Mouse (Mus musculus): Measurements from ENCODE around the gene Mtf1. TPM values are rescaled to one million over a fixed set of nuclear protein-coding genes. Genes with fewer than 3 reads are reported as not detected.

The Mtf1 gene
- 24.5 and 35.9 TPM in 2 replicates for total RNA-seq (2017)

GRCm38 (mm10) chr4:124801552-124802308 is at the start of gene Mtf1:
Gene Mtf1 (plus strand): TSS chr4:124802104.
- peak; percentile 61 to 64 for ATAC-seq (replicated peaks in 1 of 2; ENCODE audit: insufficient read depth in 1 of 2, low FRiP score in 2 of 2, low TSS enrichment in 1 of 2, low read depth in 1 of 2, poor library complexity in 2 of 2, severe bottlenecking in 2 of 2)

DNA sequence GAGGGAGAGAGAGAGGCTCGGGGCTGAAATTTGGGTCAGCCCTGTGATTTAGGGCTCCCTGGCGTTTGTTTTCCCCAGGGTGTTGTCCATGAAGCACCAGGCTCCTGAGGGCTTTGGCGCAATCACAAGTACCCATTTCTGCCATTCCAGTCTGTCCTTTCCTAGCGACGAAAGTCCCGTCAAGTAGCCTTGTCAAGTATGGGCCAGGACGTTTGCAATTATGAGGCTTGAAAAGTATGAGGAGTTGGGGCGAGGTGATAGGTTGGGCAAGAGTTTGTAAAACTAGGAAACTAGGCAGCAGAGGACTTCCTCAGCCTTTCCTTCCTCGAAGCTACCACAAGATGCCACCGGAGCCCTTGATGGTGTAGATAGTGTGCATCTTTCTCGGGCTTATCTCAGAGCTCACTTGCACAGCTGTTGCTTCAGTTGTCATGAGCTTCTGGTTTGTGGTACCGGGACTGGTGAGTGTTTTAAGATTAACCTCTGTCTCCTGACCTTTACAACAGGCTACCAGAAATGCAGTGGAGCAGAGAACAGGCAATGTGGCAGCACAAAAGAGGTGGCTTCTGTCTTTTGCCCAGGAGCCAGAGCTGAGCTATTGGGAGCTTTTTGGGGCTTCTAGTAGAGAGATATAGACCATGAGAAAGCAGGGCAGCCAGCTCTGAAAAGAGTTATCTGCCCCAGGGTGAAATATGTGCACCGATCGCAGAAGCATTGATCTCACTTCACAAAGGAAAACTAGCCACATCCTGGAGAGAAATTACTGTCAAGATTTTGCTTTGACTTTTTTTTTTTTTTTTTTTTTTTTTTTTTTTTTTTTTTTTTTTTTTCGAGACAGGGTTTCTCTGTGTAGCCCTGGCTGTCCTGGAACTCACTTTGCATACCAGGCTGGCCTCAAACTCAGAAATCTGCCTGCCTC is 49.4 kb upstream of the Mtf1 start:
- peak; percentile 43 to 51 for ATAC-seq (replicated peaks in 1 of 2; ENCODE audit: insufficient read depth in 1 of 2, low FRiP score in 2 of 2, low TSS enrichment in 1 of 2, low read depth in 1 of 2, poor library complexity in 2 of 2, severe bottlenecking in 2 of 2)

GRCm38 (mm10) chr4:124755526-124755925 is 46.4 kb upstream of the Mtf1 start:
- ATAC-seq (replicated peaks in 1 of 2; ENCODE audit: insufficient read depth in 1 of 2, low FRiP score in 2 of 2, low TSS enrichment in 1 of 2, low read depth in 1 of 2, poor library complexity in 2 of 2, severe bottlenecking in 2 of 2): no peak

DNA sequence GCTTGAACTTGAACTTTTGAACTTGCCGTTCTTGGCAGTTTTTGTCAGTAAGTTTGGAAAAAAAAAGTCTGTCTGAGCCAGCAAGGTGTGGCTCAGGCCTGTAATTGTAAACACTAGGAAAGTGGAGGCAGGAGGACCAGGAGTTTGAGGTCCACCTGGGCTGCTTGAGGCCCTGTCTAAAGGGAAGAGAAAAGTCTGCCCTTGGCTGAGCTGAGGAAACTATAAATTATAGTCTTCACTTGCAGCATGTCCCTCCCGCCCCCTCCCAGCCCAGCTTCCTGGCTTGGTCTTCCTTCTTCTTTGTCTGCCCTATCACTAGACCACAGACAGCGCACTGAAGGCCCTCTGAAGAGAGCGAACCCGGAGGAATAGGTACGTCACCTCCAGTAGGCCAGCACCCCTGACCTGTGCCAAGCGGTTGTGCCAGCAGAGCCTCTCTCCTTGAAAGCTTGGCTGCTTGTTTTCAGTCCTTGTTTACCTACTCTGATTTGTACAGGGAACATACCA is 42.5 kb upstream of the Mtf1 start:
- peak; percentile 90 to 95 for ATAC-seq (replicated peaks in 1 of 2; ENCODE audit: insufficient read depth in 1 of 2, low FRiP score in 2 of 2, low TSS enrichment in 1 of 2, low read depth in 1 of 2, poor library complexity in 2 of 2, severe bottlenecking in 2 of 2)

GRCm38 (mm10) chr4:124761201-124761600 is 40.7 kb upstream of the Mtf1 start:
- ATAC-seq (replicated peaks in 1 of 2; ENCODE audit: insufficient read depth in 1 of 2, low FRiP score in 2 of 2, low TSS enrichment in 1 of 2, low read depth in 1 of 2, poor library complexity in 2 of 2, severe bottlenecking in 2 of 2): no peak

GRCm38 (mm10) chr4:124762858-124763452 is 38.9 kb upstream of the Mtf1 start:
- ATAC-seq (replicated peaks in 1 of 2; ENCODE audit: insufficient read depth in 1 of 2, low FRiP score in 2 of 2, low TSS enrichment in 1 of 2, low read depth in 1 of 2, poor library complexity in 2 of 2, severe bottlenecking in 2 of 2): no peak

DNA sequence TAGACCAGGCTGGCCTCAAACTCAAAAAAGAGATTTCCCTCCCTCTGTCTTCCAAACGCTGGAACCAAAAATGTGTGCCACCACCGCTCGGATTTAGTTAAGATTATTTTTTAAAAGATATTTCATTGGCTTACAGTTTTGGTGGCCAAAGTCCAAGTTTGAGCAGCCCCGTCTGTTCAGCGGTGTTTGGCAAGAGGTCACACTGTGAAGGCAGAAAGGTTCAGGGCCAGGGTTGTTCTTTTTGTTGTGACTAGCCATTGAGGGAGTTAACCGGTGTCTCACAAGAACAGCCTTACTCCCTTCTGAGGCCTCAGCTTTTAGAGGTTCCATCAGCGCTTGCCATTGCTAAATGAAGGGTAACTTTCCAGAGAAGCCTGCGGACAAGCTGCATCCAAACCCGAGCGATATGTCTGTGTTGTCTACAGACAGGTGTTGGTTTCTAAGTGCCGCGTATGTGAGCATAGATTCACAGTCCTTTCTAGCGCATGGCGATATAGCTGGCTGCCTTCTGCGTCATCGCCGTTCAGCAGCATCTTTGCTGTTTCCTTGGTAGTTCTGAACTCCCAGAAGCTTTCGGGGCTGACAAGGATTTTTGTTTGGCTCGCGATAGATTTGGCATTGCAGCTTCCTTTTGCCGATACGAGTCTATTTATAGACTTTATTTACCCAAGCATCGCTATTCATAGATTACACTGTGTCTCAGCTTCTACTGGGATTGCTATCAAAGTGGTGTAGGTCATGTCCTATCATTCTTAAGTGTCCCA is 35.9 kb upstream of the Mtf1 start:
- ATAC-seq (replicated peaks in 1 of 2; ENCODE audit: insufficient read depth in 1 of 2, low FRiP score in 2 of 2, low TSS enrichment in 1 of 2, low read depth in 1 of 2, poor library complexity in 2 of 2, severe bottlenecking in 2 of 2): no peak

GRCm38 (mm10) chr4:124766566-124766940 is 35.4 kb upstream of the Mtf1 start:
- ATAC-seq (replicated peaks in 1 of 2; ENCODE audit: insufficient read depth in 1 of 2, low FRiP score in 2 of 2, low TSS enrichment in 1 of 2, low read depth in 1 of 2, poor library complexity in 2 of 2, severe bottlenecking in 2 of 2): no peak

- 0 out of 4 replicates have a peak, but pooled peaks of 1 of the 2 experiments have one; percentile 5 for ATAC-seq (replicated peaks in 1 of 2; ENCODE audit: insufficient read depth in 1 of 2, low FRiP score in 2 of 2, low TSS enrichment in 1 of 2, low read depth in 1 of 2, poor library complexity in 2 of 2, severe bottlenecking in 2 of 2)
Observed at GRCm38 (mm10) chr4:124768963-124769591, 32.8 kb upstream of the Mtf1 start.

DNA sequence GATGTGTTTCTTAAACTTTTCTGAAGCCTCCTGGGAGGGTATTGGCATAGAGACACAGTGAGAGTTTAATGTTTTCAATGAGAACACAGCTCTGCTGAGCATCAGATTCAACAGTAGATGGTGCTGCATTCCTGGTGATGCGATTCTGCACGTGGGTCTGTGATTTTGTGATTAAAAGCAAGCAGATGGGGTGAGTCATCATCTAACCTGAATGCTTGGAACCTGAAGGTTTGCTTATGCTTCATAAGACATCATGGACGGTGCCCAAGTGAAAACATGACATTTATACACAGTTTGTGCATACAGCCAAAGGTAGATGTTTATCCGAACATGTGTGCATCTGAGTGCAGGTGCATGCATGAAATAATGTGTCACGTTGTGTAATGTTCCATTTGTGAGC is 31.3 kb upstream of the Mtf1 start:
- no peak for ATAC-seq (replicated peaks in 1 of 2; ENCODE audit: insufficient read depth in 1 of 2, low FRiP score in 2 of 2, low TSS enrichment in 1 of 2, low read depth in 1 of 2, poor library complexity in 2 of 2, severe bottlenecking in 2 of 2)

- ATAC-seq (replicated peaks in 1 of 2; ENCODE audit: insufficient read depth in 1 of 2, low FRiP score in 2 of 2, low TSS enrichment in 1 of 2, low read depth in 1 of 2, poor library complexity in 2 of 2, severe bottlenecking in 2 of 2): peak; percentile 80 to 82
Observed at GRCm38 (mm10) chr4:124772125-124772524, 29.8 kb upstream of the Mtf1 start.

GRCm38 (mm10) chr4:124773449-124773848 is 28.5 kb upstream of the Mtf1 start:
- no peak for ATAC-seq (replicated peaks in 1 of 2; ENCODE audit: insufficient read depth in 1 of 2, low FRiP score in 2 of 2, low TSS enrichment in 1 of 2, low read depth in 1 of 2, poor library complexity in 2 of 2, severe bottlenecking in 2 of 2)

DNA sequence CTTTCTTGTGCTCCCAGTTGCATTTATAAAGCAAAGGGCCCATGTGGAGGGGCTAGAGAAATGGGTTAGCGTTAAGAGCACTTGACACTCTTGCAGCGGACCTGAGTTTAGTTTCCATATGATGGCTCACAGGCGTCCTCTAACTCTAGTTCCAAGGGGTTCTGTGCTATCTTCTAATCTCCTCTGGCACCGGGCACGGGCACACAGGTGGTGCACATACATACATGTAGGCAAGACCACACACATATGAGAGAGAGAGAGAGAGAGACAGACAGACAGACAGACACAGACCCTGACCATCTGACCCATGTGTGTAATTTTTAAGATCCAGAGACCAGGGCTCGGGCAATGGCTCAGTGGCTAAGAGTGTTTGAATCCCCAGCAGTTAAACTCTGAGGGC is 27.9 kb upstream of the Mtf1 start:
- ATAC-seq (replicated peaks in 1 of 2; ENCODE audit: insufficient read depth in 1 of 2, low FRiP score in 2 of 2, low TSS enrichment in 1 of 2, low read depth in 1 of 2, poor library complexity in 2 of 2, severe bottlenecking in 2 of 2): no peak

- peak in 1 of 2 experiments; percentile 37; a peak in 1 of 4 replicates for ATAC-seq (replicated peaks in 1 of 2; ENCODE audit: insufficient read depth in 1 of 2, low FRiP score in 2 of 2, low TSS enrichment in 1 of 2, low read depth in 1 of 2, poor library complexity in 2 of 2, severe bottlenecking in 2 of 2)
Observed at GRCm38 (mm10) chr4:124774429-124774828, 27.5 kb upstream of the Mtf1 start.

GRCm38 (mm10) chr4:124781361-124781760 is 20.5 kb upstream of the Mtf1 start:
- ATAC-seq (replicated peaks in 1 of 2; ENCODE audit: insufficient read depth in 1 of 2, low FRiP score in 2 of 2, low TSS enrichment in 1 of 2, low read depth in 1 of 2, poor library complexity in 2 of 2, severe bottlenecking in 2 of 2): no peak

- no peak for ATAC-seq (replicated peaks in 1 of 2; ENCODE audit: insufficient read depth in 1 of 2, low FRiP score in 2 of 2, low TSS enrichment in 1 of 2, low read depth in 1 of 2, poor library complexity in 2 of 2, severe bottlenecking in 2 of 2)
Observed at GRCm38 (mm10) chr4:124782395-124782794, 19.5 kb upstream of the Mtf1 start.

DNA sequence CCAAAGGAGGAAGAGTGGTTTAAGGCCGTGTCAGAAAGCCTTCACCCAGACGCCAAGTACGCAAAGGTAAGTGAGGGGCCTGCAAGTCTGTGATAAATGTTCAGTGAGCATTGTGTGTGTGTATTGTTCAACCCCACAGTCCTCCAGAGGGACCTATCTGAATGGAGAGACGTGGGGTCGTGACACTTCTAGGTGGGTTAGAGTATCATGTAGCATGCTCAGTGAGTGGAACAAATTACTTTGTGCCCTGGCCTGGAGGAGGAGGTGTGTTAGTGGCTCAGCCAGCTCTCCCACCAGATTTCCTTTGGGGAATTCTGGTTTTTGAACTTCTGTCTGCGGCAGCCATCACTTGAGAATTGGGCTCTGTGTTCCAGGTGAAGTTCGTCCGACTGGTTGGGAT is 18.0 kb upstream of the Mtf1 start:
- no peak for ATAC-seq (replicated peaks in 1 of 2; ENCODE audit: insufficient read depth in 1 of 2, low FRiP score in 2 of 2, low TSS enrichment in 1 of 2, low read depth in 1 of 2, poor library complexity in 2 of 2, severe bottlenecking in 2 of 2)

All from hematopoietic stem cell, adult 5-6 weeks (primary cell).